Mouse (Mus musculus) forebrain, embryonic 12.5 days (tissue): ENCODE measurements around the gene Shc3. TPM values are rescaled to one million over a fixed set of nuclear protein-coding genes. Genes with fewer than 3 reads are reported as not detected.

Source experiments
- ATAC-seq: fragments of 200-750 bp; cut with Nextera tagmentation; 2 replicates; pipeline ENCODE4 v1.8.0; 2017; ENCODE audit warnings: moderate TSS enrichment; ENCODE audit not compliant: low FRiP score
- H3K27ac ChIP-seq: fragments of 300-500 bp; sonication (generic); 2 replicates; pipeline ENCODE4 v1.5.1; 2016; ENCODE audit warnings: mild to moderate bottlenecking
- H3K27me3 ChIP-seq: fragments of 300-500 bp; sonication (generic); 2 replicates; pipeline ENCODE4 v1.6.1; 2016; ENCODE audit warnings: mild to moderate bottlenecking
- H3K36me3 ChIP-seq: fragments of 300-500 bp; sonication (generic); replicated peaks from 2 replicates; pipeline ENCODE4 v1.6.1; 2016; ENCODE audit warnings: mild to moderate bottlenecking
- H3K4me1 ChIP-seq: fragments of 300-500 bp; sonication (generic); 2 replicates; pipeline ENCODE4 v1.6.1; 2016
- H3K4me2 ChIP-seq: fragments of 300-500 bp; sonication (generic); 2 replicates; pipeline ENCODE4 v1.6.1; 2016; ENCODE audit warnings: mild to moderate bottlenecking, moderate library complexity
- H3K4me3 ChIP-seq: fragments of 300-500 bp; sonication (generic); replicated peaks from 2 replicates; pipeline ENCODE4 v1.5.1; 2016; ENCODE audit warnings: mild to moderate bottlenecking
- H3K9ac ChIP-seq: fragments of 300-500 bp; sonication (generic); 2 replicates; pipeline ENCODE4 v1.6.1; 2016; ENCODE audit warnings: mild to moderate bottlenecking
- H3K9me3 ChIP-seq: fragments of 300-500 bp; sonication (generic); 2 replicates; pipeline ENCODE4 v1.6.1; 2016
- WGBS: fragments of 180-500 bp; shearing (Covaris S2); methylation state at CpG from one replicate; pipeline ENCODE4 v1.1.7; 2016; 5-methylcytosine and 5-hydroxymethylcytosine counted together
- polyA plus RNA-seq: library from polyadenylated mRNA; unstranded; fragments of >200 nt; fragmentation: Nextera tagmentation; extraction: Ambion mirVana; gene quantifications from 2 replicates; pipeline ENCODE4 v1.2.1, GENCODE M21; 2016

The Shc3 gene
- polyA plus RNA-seq, 1 experiment from 2014 or later: 7.9 TPM

DNA sequence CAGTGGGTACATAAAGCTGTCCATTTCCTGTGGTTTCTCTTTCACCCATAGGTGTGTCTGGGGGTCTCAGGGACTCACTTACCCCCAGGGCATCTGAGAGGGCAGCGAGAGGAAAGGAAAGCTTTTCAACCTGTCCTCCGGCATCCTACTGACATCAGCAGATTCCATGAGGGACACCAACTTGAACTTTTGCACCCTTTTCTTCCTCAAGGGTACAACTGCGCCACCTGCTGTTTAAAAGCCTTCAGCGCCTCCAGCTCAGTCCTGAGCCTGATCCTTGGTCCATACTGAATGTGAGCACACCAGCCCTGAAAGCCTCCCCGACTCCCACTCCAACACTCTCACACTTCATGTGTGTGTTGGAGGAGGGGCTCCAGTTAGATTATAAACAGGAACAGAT lies 144.6 kb downstream of the Shc3 start:
- Histone ChIP-seq H3K27ac (no peak overlapping the region), H3K27me3 (no peaks in the 10 kb centered on the region), H3K4me3 (no peak overlapping the region), H3K4me1 (no peaks in the 10 kb centered on the region), H3K4me2 (no peak overlapping the region), H3K9me3 (no peaks in the 10 kb centered on the region), H3K36me3 (peaks cover 5% of the 10 kb centered on the region; the same call in 1 of the 2 replicates), H3K9ac (no peak overlapping the region)
- WGBS: 20% methylated on average over 5 of the region's 5 CpGs
- no peak for ATAC-seq

DNA sequence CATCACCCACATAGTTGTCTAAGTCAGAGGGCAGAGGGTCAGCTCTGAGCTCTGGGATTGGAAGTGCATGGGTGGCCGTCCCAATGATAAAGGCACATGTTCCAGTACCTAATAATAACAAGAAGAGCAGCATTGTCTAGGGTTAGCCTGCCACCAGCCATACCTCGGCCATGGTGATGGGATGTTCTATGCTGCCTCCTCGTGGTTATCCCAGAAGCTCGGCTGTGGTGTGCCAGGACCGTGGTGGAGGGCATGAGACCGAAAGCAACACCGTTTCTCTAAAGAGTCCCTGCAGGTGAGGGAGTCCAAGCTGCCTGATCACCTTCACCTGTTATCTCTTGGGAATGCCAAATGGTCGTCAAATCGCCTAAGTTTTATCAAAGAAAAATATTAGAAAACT lies 145.6 kb downstream of the Shc3 start:
- 81% methylated on average over 9 of the region's 9 CpGs for WGBS
- Histone ChIP-seq H3K27me3 (no peaks in the 10 kb centered on the region), H3K4me3 (no peak overlapping the region), H3K4me2 (no peak overlapping the region), H3K9me3 (no peaks in the 10 kb centered on the region), H3K4me1 (peaks cover 4% of the 10 kb centered on the region; the same call in 1 of the 2 replicates), H3K9ac (no peak overlapping the region), H3K27ac (no peak overlapping the region), H3K36me3 (peaks cover 5% of the 10 kb centered on the region; the same call in 1 of the 2 replicates)
- no peak for ATAC-seq

DNA sequence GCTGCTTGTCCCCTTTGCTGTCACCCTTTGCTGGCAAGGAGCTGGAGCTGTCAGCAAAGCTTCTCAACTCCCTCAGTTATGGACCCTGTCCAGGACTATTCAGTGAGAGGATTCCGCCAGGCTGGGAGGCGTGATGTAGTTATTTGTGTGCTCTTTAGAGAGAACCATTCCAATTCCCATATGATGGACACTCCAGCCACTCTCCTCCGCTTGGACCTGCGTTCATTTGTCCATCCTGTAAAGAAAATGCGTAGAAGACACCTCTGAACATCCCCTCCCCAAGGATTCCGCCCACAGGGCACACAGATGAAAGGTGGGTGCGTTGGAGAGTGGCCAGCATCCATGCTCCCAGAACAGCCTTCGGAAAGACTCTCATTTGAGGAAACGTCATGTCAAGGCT lies 148.4 kb downstream of the Shc3 start:
- no peak for ATAC-seq
- Histone ChIP-seq H3K27me3 (no peaks in the 10 kb centered on the region), H3K9ac (no peak overlapping the region), H3K4me3 (no peak overlapping the region), H3K36me3 (no peaks in the 10 kb centered on the region), H3K9me3 (no peaks in the 10 kb centered on the region), H3K4me1 (peaks cover 23% of the 10 kb centered on the region), H3K27ac (no peak overlapping the region), H3K4me2 (no peak overlapping the region)
- WGBS: 89% methylated on average over 9 of the region's 9 CpGs

DNA sequence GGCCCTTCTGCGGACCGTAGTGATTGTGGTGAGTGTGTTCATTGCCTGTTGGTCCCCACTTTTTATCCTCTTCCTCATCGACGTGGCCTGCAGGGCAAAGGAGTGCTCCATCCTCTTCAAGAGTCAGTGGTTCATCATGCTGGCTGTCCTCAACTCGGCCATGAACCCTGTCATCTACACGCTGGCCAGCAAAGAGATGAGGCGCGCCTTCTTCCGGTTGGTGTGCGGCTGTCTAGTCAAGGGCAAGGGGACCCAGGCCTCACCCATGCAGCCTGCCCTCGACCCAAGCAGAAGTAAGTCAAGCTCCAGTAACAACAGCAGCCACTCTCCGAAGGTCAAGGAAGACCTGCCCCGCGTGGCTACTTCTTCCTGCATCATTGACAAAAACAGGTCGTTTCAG lies 149.7 kb downstream of the Shc3 start:
- Histone ChIP-seq H3K9ac (no peak overlapping the region), H3K27ac (no peak overlapping the region), H3K4me2 (no peak overlapping the region), H3K4me1 (peaks cover 23% of the 10 kb centered on the region), H3K4me3 (no peak overlapping the region), H3K36me3 (peaks cover 11% of the 10 kb centered on the region; the same call in 1 of the 2 replicates), H3K9me3 (no peaks in the 10 kb centered on the region), H3K27me3 (no peaks in the 10 kb centered on the region)
- no peak for ATAC-seq
- 92% methylated on average over 15 of the region's 15 CpGs for WGBS

DNA sequence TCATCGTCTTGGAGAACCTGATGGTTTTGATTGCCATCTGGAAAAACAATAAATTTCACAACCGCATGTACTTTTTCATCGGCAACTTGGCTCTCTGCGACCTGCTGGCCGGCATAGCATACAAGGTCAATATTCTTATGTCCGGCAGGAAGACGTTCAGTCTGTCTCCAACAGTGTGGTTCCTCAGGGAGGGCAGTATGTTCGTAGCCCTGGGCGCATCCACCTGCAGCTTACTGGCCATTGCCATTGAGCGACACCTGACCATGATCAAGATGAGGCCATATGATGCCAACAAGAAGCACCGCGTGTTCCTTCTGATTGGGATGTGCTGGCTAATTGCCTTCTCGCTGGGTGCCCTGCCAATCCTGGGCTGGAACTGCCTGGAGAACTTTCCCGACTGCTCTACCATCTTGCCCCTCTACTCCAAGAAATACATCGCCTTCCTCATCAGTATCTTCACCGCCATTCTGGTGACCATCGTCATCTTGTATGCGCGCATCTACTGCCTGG lies 150.2 kb downstream of the Shc3 start:
- Histone ChIP-seq H3K4me1 (peaks cover 23% of the 10 kb centered on the region), H3K36me3 (peaks cover 12% of the 10 kb centered on the region; the same call in 1 of the 2 replicates), H3K27ac (no peak overlapping the region), H3K9ac (no peak overlapping the region), H3K27me3 (no peaks in the 10 kb centered on the region), H3K4me2 (peak overlapping the region; percentile 40), H3K4me3 (no peak overlapping the region), H3K9me3 (no peaks in the 10 kb centered on the region)
- 81% methylated on average over 19 of the region's 19 CpGs for WGBS
- peak; percentile 45 for ATAC-seq

DNA sequence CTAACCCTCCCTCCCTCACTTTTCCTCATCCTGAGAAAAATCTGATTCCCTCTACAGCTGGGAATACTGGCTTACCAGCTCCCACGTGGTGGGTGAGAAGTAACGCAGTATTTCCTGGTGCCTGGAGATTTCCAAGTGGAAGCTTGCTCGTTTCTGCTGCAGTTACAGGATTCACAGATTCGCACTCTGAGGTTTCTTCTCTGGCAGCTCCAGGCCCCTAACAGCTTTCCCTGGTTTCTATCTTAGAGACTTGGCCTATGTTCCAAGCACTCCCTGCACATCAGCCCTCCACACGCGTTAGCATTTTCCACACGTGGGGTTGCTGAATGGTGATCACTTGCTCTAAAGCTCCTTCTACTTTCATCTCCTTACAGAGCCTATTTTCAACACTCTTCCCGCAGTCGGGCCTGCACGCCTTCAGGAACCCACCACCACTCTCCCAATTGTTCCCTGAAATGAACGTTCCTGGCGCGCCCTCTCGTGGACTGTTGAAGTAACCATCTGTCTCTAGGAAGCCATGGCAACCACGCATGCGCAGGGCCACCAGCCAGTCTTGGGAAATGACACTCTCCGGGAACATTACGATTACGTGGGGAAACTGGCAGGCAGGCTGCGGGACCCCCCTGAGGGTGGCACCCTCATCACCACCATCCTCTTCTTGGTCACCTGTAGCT lies 150.8 kb downstream of the Shc3 start:
- peak overlapping the region; percentile 75 for H3K27ac ChIP-seq
- peak overlapping the region; percentile 51 for H3K4me2 ChIP-seq
- H3K4me3 ChIP-seq: peak overlapping the region; percentile 27
- peak overlapping the region; percentile 54 for H3K9ac ChIP-seq
- H3K9me3 ChIP-seq: no peaks in the 10 kb centered on the region
- WGBS: 4% methylated on average over 20 of the region's 20 CpGs
- no peaks in the 10 kb centered on the region for H3K27me3 ChIP-seq
- peaks cover 12% of the 10 kb centered on the region; the same call in 1 of the 2 replicates for H3K36me3 ChIP-seq
- peak; percentile 88 for ATAC-seq
- peaks cover 23% of the 10 kb centered on the region for H3K4me1 ChIP-seq

DNA sequence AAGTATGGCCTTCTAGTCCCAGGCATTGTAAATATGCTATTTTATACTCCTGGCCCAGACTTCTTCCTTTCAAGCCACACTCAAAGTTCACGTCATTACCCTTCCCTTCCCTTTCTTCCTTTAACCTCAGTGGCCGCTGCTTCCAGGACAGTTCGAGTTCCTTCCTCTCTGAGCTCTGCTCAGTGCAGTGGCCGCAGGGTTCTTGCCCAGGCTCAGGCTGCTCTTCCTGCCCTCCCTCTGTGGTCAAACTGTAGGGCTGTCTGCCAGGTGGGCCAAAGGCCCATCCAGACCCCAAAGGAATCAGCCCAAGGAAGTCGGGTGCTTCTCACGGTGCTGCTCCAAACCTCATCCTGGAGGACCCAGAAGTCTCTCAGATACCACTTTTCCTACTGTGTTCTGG lies 151.4 kb downstream of the Shc3 start:
- H3K4me3 ChIP-seq: peak overlapping the region; percentile 27
- no peaks in the 10 kb centered on the region for H3K9me3 ChIP-seq
- H3K27ac ChIP-seq: peak overlapping the region; percentile 75; the same call in 1 of the 2 replicates
- peaks cover 12% of the 10 kb centered on the region; the same call in 1 of the 2 replicates for H3K36me3 ChIP-seq
- H3K9ac ChIP-seq: peak overlapping the region; percentile 54
- peaks cover 23% of the 10 kb centered on the region for H3K4me1 ChIP-seq
- WGBS: 66% methylated on average over 6 of the region's 6 CpGs
- H3K27me3 ChIP-seq: no peaks in the 10 kb centered on the region
- ATAC-seq: peak; percentile 36; the same call in 1 of the 2 replicates
- H3K4me2 ChIP-seq: peak overlapping the region; percentile 51

DNA sequence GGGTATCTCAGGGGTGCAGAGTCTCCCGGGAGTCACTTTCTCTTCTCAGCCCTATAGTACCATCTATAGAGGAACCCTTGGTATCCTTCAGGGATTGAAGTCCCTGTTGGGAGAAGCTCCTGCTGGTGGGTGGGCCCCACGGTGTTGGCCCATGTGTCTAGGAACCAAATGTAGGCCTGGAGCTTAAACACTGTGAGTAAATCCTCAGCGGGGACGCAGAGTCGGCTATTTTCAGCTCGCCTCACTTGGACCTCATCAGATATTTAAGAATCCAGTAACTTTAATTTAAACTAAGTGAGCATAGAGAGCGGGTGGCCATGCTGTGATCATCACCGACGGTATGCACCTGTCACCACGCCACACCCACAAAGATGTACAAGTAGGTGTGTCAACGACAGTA lies 152.5 kb downstream of the Shc3 start:
- Histone ChIP-seq H3K4me1 (peaks cover 23% of the 10 kb centered on the region), H3K36me3 (peaks cover 12% of the 10 kb centered on the region; the same call in 1 of the 2 replicates), H3K9me3 (no peaks in the 10 kb centered on the region), H3K4me2 (no peak overlapping the region), H3K27ac (no peak overlapping the region), H3K4me3 (no peak overlapping the region), H3K9ac (no peak overlapping the region), H3K27me3 (no peaks in the 10 kb centered on the region)
- WGBS: 94% methylated on average over 11 of the region's 11 CpGs
- no peak for ATAC-seq

DNA sequence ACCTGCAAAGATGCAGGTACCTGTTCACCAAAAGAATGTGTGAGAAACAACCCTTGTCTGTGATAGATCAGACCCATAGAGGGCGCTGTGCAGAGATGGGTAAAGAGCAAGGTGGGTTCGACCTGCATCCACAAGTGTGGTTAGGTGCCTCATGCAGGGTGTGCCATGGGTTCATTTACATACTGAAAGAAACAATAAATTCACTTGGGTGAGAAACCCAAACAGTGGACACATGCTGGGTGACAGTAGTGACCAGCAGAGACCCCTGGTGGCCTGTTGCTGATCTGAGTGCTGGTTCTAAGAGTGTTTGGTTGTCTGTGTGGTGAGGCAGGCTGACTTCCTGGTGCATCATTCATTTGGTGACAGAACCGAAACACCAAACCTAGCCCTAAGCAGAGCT lies 155.8 kb downstream of the Shc3 start:
- Histone ChIP-seq H3K9ac (no peak overlapping the region), H3K4me2 (no peak overlapping the region), H3K9me3 (no peaks in the 10 kb centered on the region), H3K4me3 (no peak overlapping the region), H3K27ac (no peak overlapping the region), H3K27me3 (peaks cover 12% of the 10 kb centered on the region), H3K36me3 (peaks cover 12% of the 10 kb centered on the region; the same call in 1 of the 2 replicates), H3K4me1 (peaks cover 30% of the 10 kb centered on the region)
- ATAC-seq: no peak
- 71% methylated on average over 3 of the region's 3 CpGs for WGBS

DNA sequence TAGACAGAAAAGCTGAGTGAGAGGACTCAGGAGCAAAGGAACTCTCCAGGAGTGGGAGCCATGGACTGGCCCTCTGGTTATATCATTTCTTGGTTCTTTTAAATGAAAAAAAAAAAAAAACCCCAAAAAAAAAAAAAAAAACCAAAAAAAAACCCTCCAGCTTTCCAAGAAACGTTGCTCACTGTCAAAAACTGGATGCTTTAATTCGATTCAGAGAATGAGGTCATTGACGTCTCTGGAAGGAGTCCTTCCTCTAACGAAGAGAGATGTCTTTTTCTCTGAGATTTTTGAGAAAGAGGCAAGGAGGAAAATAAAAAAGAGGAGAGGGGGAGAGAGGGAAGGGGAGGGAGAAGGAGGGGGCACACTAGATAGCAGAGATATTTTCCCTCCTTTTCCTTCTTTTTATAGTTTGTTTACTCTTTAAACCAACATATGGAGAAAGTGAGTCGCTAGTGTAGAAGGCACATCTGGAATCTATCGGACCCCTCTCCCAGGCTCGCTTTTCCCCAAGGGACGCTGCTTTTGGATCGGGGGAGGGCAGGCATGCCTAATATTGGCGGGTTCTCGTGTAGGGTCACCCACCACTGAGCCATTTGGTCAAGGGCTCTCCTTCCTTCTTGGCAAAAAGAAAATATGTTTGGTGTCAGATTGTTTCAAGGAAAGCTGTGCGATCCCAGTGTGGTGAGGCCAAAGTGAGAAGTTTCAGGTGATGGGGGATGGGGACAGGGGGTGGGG lies 157.4 kb downstream of the Shc3 start:
- peaks cover 26% of the 10 kb centered on the region for H3K4me1 ChIP-seq
- ATAC-seq: no peak
- 57% methylated on average over 12 of the region's 12 CpGs for WGBS
- H3K4me3 ChIP-seq: no peak overlapping the region
- H3K27me3 ChIP-seq: peaks cover 27% of the 10 kb centered on the region
- no peaks in the 10 kb centered on the region for H3K9me3 ChIP-seq
- H3K9ac ChIP-seq: no peak overlapping the region
- H3K36me3 ChIP-seq: peaks cover 12% of the 10 kb centered on the region; the same call in 1 of the 2 replicates
- peak overlapping the region; percentile 27 for H3K4me2 ChIP-seq
- peak overlapping the region; percentile 42; the same call in 1 of the 2 replicates for H3K27ac ChIP-seq

DNA sequence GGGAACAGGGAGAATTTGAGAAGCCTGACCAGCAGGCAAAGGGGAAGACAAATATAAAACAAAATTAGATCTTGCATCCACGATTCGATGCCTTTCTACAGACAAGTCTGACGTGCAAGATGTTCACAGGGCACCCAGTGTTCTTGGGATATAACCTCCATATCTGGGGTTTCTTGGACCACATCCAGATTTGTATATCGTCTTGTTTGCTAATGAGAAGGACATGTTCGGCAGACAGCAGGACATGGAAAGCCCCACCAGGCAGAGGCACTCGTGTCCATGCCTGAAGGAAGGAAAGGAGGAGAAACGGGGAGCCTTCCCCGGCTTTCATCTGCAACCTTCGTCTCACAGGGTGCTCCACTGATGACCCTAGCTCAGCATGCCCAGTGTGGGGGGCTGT lies 158.0 kb downstream of the Shc3 start:
- no peak for ATAC-seq
- peaks cover 27% of the 10 kb centered on the region for H3K27me3 ChIP-seq
- peak overlapping the region; percentile 27 for H3K4me2 ChIP-seq
- no peak overlapping the region; the same call in 1 of the 2 replicates for H3K4me3 ChIP-seq
- peak overlapping the region; percentile 42; the same call in 1 of the 2 replicates for H3K27ac ChIP-seq
- WGBS: 72% methylated on average over 9 of the region's 9 CpGs
- H3K36me3 ChIP-seq: peaks cover 12% of the 10 kb centered on the region; the same call in 1 of the 2 replicates
- H3K9me3 ChIP-seq: no peaks in the 10 kb centered on the region
- H3K9ac ChIP-seq: no peak overlapping the region
- H3K4me1 ChIP-seq: peaks cover 22% of the 10 kb centered on the region

DNA sequence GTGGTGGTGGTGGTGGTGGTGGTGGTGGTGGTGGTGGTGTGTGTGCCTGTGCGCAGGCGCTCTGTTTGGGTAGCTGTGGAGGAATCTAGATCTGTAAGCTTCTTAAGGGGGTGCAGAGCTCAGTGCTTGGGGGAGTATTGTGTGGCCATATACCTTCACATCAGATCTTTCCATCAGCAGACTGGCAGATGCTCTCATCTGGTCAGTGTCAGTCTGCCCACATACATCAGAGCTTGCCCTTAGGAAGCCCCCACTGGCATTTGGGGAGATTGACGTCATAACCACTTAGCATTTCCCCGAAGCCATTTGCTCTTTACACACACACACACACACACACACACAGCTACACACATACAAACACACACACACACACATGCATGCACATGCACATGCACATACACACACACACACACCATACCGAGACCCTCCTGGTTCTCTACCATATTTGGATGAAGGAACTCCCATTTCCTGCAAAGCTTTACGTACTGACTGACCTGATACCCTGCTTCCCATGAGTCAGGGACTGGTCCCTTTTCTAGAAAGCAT lies 159.2 kb downstream of the Shc3 start:
- no peaks in the 10 kb centered on the region for H3K9me3 ChIP-seq

More for the DNA sequence above, 159.2 kb downstream of the Shc3 start:
- Histone ChIP-seq H3K27me3 (peaks cover 27% of the 10 kb centered on the region), H3K9ac (no peak overlapping the region), H3K4me3 (peak overlapping the region; percentile 19), H3K36me3 (peaks cover 6% of the 10 kb centered on the region; the same call in 1 of the 2 replicates), H3K4me1 (peaks cover 22% of the 10 kb centered on the region), H3K27ac (no peak overlapping the region), H3K4me2 (peak overlapping the region; percentile 65)
- 87% methylated on average over 5 of the region's 6 CpGs for WGBS
- no peak for ATAC-seq
